Mouse (Mus musculus): ENCODE results near the gene Mxd4. TPM values are rescaled to one million over a fixed set of nuclear protein-coding genes. Genes with fewer than 3 reads are reported as not detected.

Gene Mxd4
- polyA plus RNA-seq, 1 experiment from 2014 or later = 36.5 TPM

- Histone ChIP-seq H3K4me1 (peaks cover 33% of the 10 kb centered on the region), H3K27me3 (no peaks in the 10 kb centered on the region), H3K9ac (no peak overlapping the region), H3K36me3 (peaks cover 36% of the 10 kb centered on the region), H3K4me3 (no peak overlapping the region), H3K4me2 (replicated peaks) (no peak overlapping the region), H3K9me3 (replicated peaks) (no peaks in the 10 kb centered on the region), H3K27ac (no peak overlapping the region)
- 84% methylated on average over 3 of the region's 3 CpGs for WGBS
- ATAC-seq (ENCODE audit: low FRiP score) = no peak
Observed at GRCm38 (mm10) chr5:34182486-34182885, 5.0 kb downstream of the Mxd4 start.

- Histone ChIP-seq H3K27me3 (no peaks in the 10 kb centered on the region), H3K27ac (no peak overlapping the region), H3K9ac (no peak overlapping the region), H3K9me3 (replicated peaks) (no peaks in the 10 kb centered on the region), H3K4me2 (replicated peaks) (no peak overlapping the region), H3K4me1 (no peaks in the 10 kb centered on the region), H3K36me3 (peaks cover 76% of the 10 kb centered on the region), H3K4me3 (no peak overlapping the region)
- ATAC-seq (ENCODE audit: low FRiP score) = no peak
- 90% methylated on average over 4 of the region's 4 CpGs for WGBS
Observed at GRCm38 (mm10) chr5:34177821-34178220, 9.7 kb downstream of the Mxd4 start.

DNA sequence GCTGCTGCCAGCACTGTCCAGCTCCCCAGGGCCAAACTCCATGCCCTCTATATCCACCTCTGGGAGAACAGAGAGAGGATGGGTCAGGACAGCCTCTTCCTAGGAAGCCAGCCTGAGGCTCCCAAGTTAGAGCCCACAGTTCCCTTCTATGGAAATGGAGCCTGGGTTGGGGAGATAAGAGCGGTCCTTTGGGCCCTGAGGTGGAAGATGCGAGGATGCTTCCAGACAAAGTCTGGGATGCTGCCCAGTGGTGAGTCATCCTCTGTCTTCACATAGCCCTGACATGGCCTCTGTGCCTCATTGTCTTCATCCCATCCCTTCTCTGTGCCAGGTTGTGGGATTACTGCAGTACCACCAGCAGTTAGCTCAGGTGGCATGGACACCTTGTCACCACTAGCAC is 10.4 kb downstream of the Mxd4 start:
- H3K9me3 ChIP-seq (replicated peaks) = no peaks in the 10 kb centered on the region
- no peak overlapping the region for H3K9ac ChIP-seq
- no peak overlapping the region for H3K27ac ChIP-seq
- peaks cover 72% of the 10 kb centered on the region for H3K36me3 ChIP-seq
- no peaks in the 10 kb centered on the region for H3K4me1 ChIP-seq
- ATAC-seq (ENCODE audit: low FRiP score) = no peak
- 94% methylated on average over 2 of the region's 2 CpGs for WGBS
- H3K4me3 ChIP-seq = no peak overlapping the region
- no peaks in the 10 kb centered on the region for H3K27me3 ChIP-seq
- H3K4me2 ChIP-seq (replicated peaks) = no peak overlapping the region

DNA sequence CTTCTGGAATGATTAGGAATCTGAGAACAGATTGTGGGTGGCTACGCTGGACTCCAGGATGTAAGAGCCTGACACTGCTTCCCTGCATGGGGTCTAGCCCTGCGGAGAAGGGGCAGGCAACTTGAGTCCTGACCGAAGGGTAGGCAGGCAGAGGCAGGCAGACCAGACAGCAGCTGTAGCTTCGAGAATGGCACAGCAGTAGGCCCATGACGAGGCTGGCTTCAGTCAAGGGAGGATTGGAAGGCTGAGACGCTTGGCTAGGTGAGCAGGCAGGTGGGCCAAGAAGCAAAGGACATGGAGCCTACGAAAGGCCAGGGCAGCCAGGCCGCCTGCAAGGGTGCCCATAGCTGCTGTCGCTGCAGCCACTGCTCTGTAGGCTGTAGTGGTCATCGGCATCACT is 10.8 kb downstream of the Mxd4 start:
- Histone ChIP-seq H3K9me3 (replicated peaks) (no peaks in the 10 kb centered on the region), H3K4me3 (no peak overlapping the region), H3K4me1 (no peaks in the 10 kb centered on the region), H3K36me3 (peaks cover 70% of the 10 kb centered on the region), H3K4me2 (replicated peaks) (no peak overlapping the region), H3K9ac (no peak overlapping the region), H3K27ac (no peak overlapping the region), H3K27me3 (no peaks in the 10 kb centered on the region)
- no peak for ATAC-seq (ENCODE audit: low FRiP score)
- WGBS = 66% methylated on average over 10 of the region's 10 CpGs

- WGBS = 19% methylated on average over 5 of the region's 5 CpGs
- no peak for ATAC-seq (ENCODE audit: low FRiP score)
- peaks cover 63% of the 10 kb centered on the region for H3K36me3 ChIP-seq
Observed at GRCm38 (mm10) chr5:34175403-34175694, 12.2 kb downstream of the Mxd4 start.

DNA sequence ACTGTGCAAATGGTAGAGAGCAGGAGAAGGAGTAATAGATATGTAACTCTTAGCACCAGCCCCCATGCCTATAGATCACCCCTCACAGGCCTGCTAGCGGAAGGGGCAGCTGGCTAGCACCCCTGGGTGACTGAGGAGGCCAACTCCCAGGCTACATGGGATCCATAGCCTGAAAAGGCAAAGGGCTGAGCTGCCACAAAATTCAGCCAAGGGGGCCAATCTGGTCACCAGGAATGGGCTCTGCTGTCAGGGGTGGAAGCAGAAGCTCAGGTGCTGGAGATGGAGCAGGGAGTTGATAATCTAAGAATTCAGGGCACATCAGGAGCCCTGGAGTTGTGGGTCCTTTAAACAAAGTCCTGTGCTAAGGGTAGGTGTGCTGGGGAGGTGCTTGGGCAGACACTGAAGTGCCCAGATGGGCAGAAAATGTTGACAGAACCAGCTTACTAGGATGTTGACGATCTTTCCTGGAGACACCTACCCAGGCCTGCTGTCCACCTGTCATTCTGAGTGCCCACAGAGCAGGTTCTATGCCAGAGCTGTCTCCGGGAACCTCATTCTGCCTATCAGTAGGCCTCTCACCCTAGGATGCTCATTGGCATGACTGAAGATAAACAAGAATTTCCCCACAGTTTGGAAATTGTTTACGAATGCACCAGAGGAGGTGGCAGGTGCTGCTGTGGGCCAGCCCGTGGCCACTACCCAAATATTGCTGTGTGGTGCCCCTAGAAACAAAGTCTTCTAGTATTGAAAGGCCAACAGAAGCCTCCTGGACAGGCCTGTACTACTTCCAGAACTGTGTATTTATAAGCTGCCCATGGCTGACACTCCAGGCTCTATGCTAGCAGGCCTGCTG is 12.7 kb downstream of the Mxd4 start:
- WGBS = 74% methylated on average over 5 of the region's 5 CpGs
- Histone ChIP-seq H3K4me3 (no peak overlapping the region), H3K4me2 (replicated peaks) (no peak overlapping the region), H3K9ac (no peak overlapping the region), H3K9me3 (replicated peaks) (no peaks in the 10 kb centered on the region), H3K27me3 (no peaks in the 10 kb centered on the region), H3K36me3 (peaks cover 58% of the 10 kb centered on the region), H3K4me1 (0 out of 2 replicates have a peak, but pooled peaks cover 2% of the 10 kb centered on the region), H3K27ac (no peak overlapping the region)
- no peak for ATAC-seq (ENCODE audit: low FRiP score)

More at GRCm38 (mm10) chr5:34175403-34175694, 12.2 kb downstream of the Mxd4 start:
- no peaks in the 10 kb centered on the region for H3K27me3 ChIP-seq
- H3K4me2 ChIP-seq (replicated peaks) = no peak overlapping the region
- H3K9me3 ChIP-seq (replicated peaks) = no peaks in the 10 kb centered on the region
- no peak overlapping the region for H3K9ac ChIP-seq
- no peaks in the 10 kb centered on the region for H3K4me1 ChIP-seq
- H3K4me3 ChIP-seq = no peak overlapping the region
- no peak overlapping the region for H3K27ac ChIP-seq

DNA sequence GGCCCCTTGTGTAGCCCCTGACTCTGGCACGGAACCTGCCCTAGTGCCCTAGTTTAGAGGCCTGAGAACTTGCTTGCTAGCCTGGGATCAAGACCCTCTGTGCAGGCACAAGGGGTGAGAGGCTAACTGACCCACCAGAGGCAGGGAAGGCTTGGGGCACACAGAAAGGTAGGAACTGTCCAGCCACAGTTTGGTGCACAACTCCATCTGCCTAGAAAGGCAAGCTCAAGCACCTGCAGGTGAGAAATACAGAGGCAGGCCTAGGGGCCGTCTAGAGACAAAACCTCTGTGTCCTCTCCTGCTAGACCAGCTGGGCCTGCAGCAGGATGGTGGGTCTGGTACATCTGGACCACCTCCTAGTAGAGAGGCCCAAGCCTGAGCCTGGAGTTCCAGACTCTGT is 13.5 kb downstream of the Mxd4 start:
- ATAC-seq (ENCODE audit: low FRiP score) = no peak
- no peaks in the 10 kb centered on the region for H3K27me3 ChIP-seq
- H3K36me3 ChIP-seq = peaks cover 54% of the 10 kb centered on the region
- no peaks in the 10 kb centered on the region for H3K9me3 ChIP-seq (replicated peaks)
- no peak overlapping the region for H3K4me2 ChIP-seq (replicated peaks)
- H3K27ac ChIP-seq = no peak overlapping the region
- no peak overlapping the region for H3K9ac ChIP-seq
- 0 out of 2 replicates have a peak, but pooled peaks cover 5% of the 10 kb centered on the region for H3K4me1 ChIP-seq
- H3K4me3 ChIP-seq = no peak overlapping the region
- WGBS = 84% methylated on average over 2 of the region's 2 CpGs

DNA sequence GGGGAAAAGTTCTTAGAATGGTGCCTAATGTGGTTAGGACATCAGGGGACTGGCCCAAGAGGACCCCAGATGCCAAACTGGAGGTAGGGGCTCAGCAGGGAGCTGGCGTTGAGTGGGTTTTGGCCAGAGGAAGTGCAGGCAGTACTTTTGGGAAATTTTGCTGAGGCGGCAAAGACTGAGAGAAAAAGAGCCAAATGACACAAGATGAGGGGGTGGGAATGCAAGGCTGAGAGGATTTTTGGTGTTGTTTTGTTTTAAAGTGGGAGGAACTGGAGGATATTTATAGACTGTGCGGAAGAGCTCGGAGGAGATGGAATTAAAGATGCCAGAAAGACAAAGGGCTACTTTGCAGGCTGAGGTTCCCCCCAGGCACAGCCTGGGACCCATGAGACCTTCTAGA is 16.8 kb downstream of the Mxd4 start:
- H3K4me2 ChIP-seq (replicated peaks) = no peak overlapping the region
- H3K9ac ChIP-seq = no peak overlapping the region
- 85% methylated on average over 4 of the region's 4 CpGs for WGBS
- ATAC-seq (ENCODE audit: low FRiP score) = no peak
- no peaks in the 10 kb centered on the region for H3K9me3 ChIP-seq (replicated peaks)
- peaks cover 13% of the 10 kb centered on the region for H3K4me1 ChIP-seq
- no peaks in the 10 kb centered on the region for H3K27me3 ChIP-seq
- H3K36me3 ChIP-seq = peaks cover 24% of the 10 kb centered on the region
- peak overlapping the region; percentile 40; the same call in 1 of the 2 replicates for H3K27ac ChIP-seq
- no peak overlapping the region for H3K4me3 ChIP-seq

DNA sequence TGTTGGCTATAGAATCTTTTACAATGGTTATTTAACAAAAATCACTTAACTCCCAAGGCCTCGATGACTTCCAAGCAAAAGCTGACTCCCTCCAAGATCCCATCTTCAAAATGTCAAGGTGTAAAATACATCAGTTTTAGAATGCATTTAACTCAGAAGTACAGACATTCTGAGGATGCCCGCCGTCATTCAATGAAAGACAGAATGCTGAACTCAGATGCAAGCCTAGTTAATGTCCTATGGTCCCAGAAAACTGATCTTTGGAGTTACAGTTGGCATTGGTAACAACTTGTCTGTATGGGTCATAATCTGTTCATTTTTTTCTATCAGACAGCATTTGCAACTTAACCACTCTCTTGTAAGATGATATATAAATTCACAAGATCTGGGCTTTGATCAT is 17.6 kb downstream of the Mxd4 start:
- ATAC-seq (ENCODE audit: low FRiP score) = no peak
- peak overlapping the region; percentile 81 for H3K4me3 ChIP-seq
- WGBS = 80% methylated on average over 3 of the region's 3 CpGs

DNA sequence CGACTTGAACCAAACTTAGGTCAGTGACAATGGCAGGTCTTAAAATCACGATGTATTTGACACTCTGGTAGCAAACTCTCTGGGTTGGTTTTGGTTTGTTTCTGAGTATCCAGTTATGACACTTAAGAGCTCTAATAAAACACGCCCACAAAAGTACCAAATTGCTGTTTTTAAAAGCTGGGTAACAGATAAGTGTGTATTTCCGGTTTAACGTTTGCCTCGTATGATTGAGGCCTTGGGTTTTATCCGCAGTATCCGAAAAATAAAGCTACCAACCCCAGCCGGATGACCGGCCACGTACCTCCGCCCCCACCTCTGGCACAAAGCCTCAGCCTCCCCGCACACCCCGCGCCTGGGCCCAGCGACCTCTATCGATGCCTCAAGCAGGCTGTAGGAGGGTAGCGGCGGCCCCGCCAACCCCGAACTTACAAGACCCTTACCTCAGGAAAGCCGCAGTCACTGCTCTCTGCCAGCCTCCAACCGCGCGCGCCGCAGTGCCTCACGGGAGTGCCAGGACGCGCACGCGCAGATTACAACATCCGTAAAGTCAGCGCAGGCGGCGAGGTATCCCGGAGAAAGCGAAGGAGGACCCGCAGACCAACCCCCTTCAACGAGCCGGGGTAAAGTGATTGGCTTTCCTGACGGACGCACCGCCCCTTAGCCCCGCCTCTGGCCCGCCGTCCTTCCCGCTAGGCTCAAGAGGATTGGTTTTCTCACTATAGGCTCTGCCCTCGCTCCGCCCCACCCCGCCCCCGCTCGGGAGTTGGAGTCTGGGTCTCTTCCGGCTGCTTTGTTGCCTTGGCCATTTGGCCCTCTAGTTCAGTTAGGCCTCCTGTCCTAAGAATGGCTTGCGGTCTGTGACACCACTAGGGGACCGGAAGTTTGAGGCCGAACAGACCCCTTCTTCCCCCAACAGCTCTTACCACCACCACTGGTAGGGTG is 18.3 kb downstream of the Mxd4 start, which contains the start of the genes Poln and Haus3:
Gene Poln (minus strand): TSS at position 499 of the 942 bp plus-strand sequence.
Gene Haus3 (minus strand): TSS at position 578 of the 942 bp plus-strand sequence.
- Histone ChIP-seq H3K4me2 (replicated peaks) (peak within 1 kb of the TSS; percentile 60), H3K9ac (peak within 1 kb of the TSS; percentile 86), H3K27me3 (no peaks in the 10 kb centered on the region), H3K36me3 (peaks cover 10% of the 10 kb centered on the region), H3K9me3 (replicated peaks) (no peaks in the 10 kb centered on the region), H3K4me1 (peaks cover 13% of the 10 kb centered on the region), H3K27ac (peak within 1 kb of the TSS; percentile 92), H3K4me3 (peak within 1 kb of the TSS; percentile 81)
- WGBS = under 1% methylated on average over 57 of the region's 57 CpGs
- peak; percentile 100 for ATAC-seq (ENCODE audit: low FRiP score)

More for the DNA sequence above, 17.6 kb downstream of the Mxd4 start:
- Histone ChIP-seq H3K4me2 (replicated peaks) (peak overlapping the region; percentile 60), H3K9me3 (replicated peaks) (no peaks in the 10 kb centered on the region), H3K36me3 (peaks cover 17% of the 10 kb centered on the region), H3K27ac (peak overlapping the region; percentile 92), H3K9ac (peak overlapping the region; percentile 55), H3K4me1 (peaks cover 13% of the 10 kb centered on the region), H3K27me3 (no peaks in the 10 kb centered on the region)

DNA sequence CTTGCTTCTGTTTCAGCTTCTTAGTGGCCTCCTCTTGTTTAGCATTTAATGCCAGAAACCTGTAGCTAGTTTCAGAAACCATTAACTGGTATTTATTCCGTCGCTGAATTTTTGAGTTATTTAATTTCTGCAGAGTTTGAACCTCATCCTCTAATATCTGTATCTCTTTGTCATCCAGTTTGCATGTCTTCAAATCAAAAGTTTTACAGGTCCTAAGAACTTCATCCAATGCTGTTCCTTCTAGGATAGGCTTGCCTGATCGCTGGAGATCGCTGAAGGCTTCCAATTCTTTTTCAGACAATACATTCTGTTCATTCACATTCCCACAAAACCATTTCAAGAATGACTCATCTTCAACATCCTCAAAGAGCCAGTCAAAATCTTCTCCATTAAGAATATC is 19.7 kb downstream of the Mxd4 start:
- Histone ChIP-seq H3K27ac (no peak overlapping the region), H3K4me1 (peaks cover 13% of the 10 kb centered on the region), H3K27me3 (no peaks in the 10 kb centered on the region), H3K4me3 (no peak overlapping the region), H3K4me2 (replicated peaks) (0 out of 2 replicates have a peak overlapping the region, but pooled peaks have one; percentile 60), H3K9ac (no peak overlapping the region), H3K9me3 (replicated peaks) (no peaks in the 10 kb centered on the region), H3K36me3 (0 out of 2 replicates have a peak, but pooled peaks cover 1% of the 10 kb centered on the region)
- ATAC-seq (ENCODE audit: low FRiP score) = no peak
- WGBS = 81% methylated on average over 4 of the region's 4 CpGs

- Histone ChIP-seq H3K9ac (no peak overlapping the region), H3K4me1 (peaks cover 13% of the 10 kb centered on the region), H3K4me2 (replicated peaks) (no peak overlapping the region), H3K4me3 (no peak overlapping the region), H3K9me3 (replicated peaks) (no peaks in the 10 kb centered on the region), H3K27ac (no peak overlapping the region), H3K27me3 (no peaks in the 10 kb centered on the region), H3K36me3 (no peaks in the 10 kb centered on the region)
- 90% methylated on average over 4 of the region's 4 CpGs for WGBS
- no peak for ATAC-seq (ENCODE audit: low FRiP score)
Observed at GRCm38 (mm10) chr5:34165793-34166192, 21.7 kb downstream of the Mxd4 start.
